Mouse (Mus musculus): ENCODE results near the gene Hmox1. TPM values are rescaled to one million over a fixed set of nuclear protein-coding genes. Genes with fewer than 3 reads are reported as not detected.
A peak's percentile ranks its signal among the peaks of the same experiment; 100 is the strongest.

The Hmox1 gene
- polyA plus RNA-seq, 1 experiment from 2014 or later = 80.3 TPM

DNA sequence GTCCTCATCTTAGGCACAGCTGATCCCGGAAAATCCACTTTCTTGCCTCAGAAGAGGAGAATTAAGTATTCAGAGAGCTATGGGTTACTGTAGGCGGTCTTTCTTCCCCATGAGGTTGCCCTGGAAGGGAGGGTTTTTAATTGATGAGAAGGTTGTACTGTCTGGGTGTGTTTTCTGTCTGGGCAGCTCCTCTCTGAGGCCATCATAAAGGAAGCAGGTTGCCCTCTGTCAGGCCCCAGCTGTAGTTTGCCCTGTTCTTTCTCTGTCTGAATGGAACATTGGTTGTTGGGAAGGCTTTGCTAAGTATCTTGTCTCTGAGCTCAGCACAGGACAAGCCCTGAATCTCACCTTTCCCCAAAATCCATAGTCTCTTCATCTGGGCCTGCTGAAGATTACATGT, 40.0 kb downstream of the Hmox1 start:
- Histone ChIP-seq H3K4me1 (replicated peaks; ENCODE audit: control insufficient read depth, insufficient read depth, low read length) (peaks cover 23% of the 10 kb centered on the region), H3K9me3 (ENCODE audit: control insufficient read depth, low read length) (no peaks in the 10 kb centered on the region), H3K27me3 (replicated peaks; ENCODE audit: control insufficient read depth, insufficient read depth, low read length) (no peaks in the 10 kb centered on the region), H3K4me2 (no peak overlapping the region), H3K4me3 (ENCODE audit: low read depth, low read length) (no peak overlapping the region), H3K27ac (ENCODE audit: low read depth, low read length) (no peak overlapping the region), H3K36me3 (ENCODE audit: control insufficient read depth, insufficient read depth, low read length) (peaks cover 12% of the 10 kb centered on the region), H3K9ac (ENCODE audit: low read depth, low read length) (no peak overlapping the region)
- no peak for DNase-seq (ENCODE audit: low spot score)
- no peak for ATAC-seq (replicated peaks; ENCODE audit: low FRiP score)
- WGBS = 91% methylated on average over 2 of the region's 2 CpGs

DNA sequence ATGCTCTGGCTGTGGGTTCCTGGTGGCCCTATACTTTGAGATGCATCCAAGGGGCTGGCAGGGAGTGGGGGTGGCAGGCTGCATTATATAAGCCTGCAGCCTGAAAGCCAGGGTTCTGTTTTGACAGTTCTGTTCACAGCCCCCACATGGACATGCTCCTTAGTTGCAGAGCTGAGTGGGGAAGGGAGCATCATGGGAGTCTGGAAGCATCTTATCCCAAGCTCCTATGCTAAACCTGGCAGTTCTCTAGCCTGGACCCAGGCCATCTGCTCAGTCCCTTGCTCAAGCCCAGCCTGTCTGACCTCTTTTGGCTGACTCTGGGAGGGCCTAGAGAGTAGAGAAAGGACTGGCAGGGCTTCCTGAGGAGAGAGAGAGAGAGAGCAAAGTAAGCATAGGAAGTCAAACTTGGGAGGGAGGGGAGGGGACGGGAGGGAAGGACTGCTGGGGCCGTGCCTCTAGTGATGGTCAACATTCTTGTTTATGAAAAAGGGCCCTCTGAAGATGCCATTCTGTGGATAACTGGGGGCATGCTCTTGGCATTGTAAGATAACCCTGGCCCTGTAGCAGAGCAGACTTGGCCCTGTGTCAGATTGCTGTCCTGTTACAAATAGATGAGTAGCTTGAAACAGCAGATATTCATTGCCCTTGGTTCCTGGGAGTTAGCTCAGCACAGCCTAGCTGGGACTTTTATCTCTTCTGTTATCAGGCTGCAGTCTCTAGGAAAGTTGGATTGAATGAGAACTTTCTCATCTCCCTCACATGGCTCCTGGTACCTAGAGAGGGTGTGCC, 41.4 kb downstream of the Hmox1 start:
- Histone ChIP-seq H3K27me3 (replicated peaks; ENCODE audit: control insufficient read depth, insufficient read depth, low read length) (no peaks in the 10 kb centered on the region), H3K36me3 (ENCODE audit: control insufficient read depth, insufficient read depth, low read length) (peaks cover 5% of the 10 kb centered on the region), H3K27ac (ENCODE audit: low read depth, low read length) (no peak overlapping the region), H3K4me3 (ENCODE audit: low read depth, low read length) (no peak overlapping the region), H3K4me1 (replicated peaks; ENCODE audit: control insufficient read depth, insufficient read depth, low read length) (peaks cover 23% of the 10 kb centered on the region), H3K9me3 (ENCODE audit: control insufficient read depth, low read length) (no peaks in the 10 kb centered on the region), H3K4me2 (no peak overlapping the region), H3K9ac (ENCODE audit: low read depth, low read length) (no peak overlapping the region)
- peak; percentile 19; the same call in 1 of the 2 replicates for ATAC-seq (replicated peaks; ENCODE audit: low FRiP score)
- no peak for DNase-seq (ENCODE audit: low spot score)
- WGBS = 31% methylated on average over 2 of the region's 2 CpGs

DNA sequence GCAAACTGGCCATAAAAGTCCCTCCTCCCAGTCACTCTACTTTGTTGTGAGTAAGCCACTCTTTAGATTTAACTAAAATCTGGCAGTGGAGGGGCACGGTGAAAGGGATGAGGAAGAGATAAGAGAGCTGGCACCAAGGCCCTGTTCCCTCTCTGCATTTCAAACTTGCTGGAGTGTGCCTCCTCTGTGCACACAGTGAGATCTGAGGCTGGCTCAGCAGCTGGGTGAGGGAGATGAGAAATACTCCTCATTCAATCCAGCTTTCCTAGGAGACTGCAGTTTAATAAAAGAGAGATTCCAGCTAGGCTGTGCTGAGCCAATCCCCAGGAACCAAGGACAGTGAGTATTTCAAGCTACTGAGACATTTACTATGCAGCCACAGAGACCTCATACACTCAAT, 42.3 kb downstream of the Hmox1 start:
- Histone ChIP-seq H3K4me3 (ENCODE audit: low read depth, low read length) (no peak overlapping the region), H3K36me3 (ENCODE audit: control insufficient read depth, insufficient read depth, low read length) (no peaks in the 10 kb centered on the region), H3K9ac (ENCODE audit: low read depth, low read length) (peak overlapping the region; percentile 9; the same call in 1 of the 2 replicates), H3K4me2 (no peak overlapping the region), H3K4me1 (replicated peaks; ENCODE audit: control insufficient read depth, insufficient read depth, low read length) (peaks cover 23% of the 10 kb centered on the region), H3K9me3 (ENCODE audit: control insufficient read depth, low read length) (no peaks in the 10 kb centered on the region), H3K27me3 (replicated peaks; ENCODE audit: control insufficient read depth, insufficient read depth, low read length) (no peaks in the 10 kb centered on the region), H3K27ac (ENCODE audit: low read depth, low read length) (no peak overlapping the region)
- ATAC-seq (replicated peaks; ENCODE audit: low FRiP score) (no peak), DNase-seq (ENCODE audit: low spot score) (no peak)
- WGBS = 17% methylated on average over 1 of the region's 1 CpGs

- ATAC-seq (replicated peaks; ENCODE audit: low FRiP score) = peak; percentile 65
- Histone ChIP-seq H3K4me1 (replicated peaks; ENCODE audit: control insufficient read depth, insufficient read depth, low read length) (peaks cover 23% of the 10 kb centered on the region), H3K9me3 (ENCODE audit: control insufficient read depth, low read length) (no peaks in the 10 kb centered on the region), H3K27me3 (replicated peaks; ENCODE audit: control insufficient read depth, insufficient read depth, low read length) (no peaks in the 10 kb centered on the region), H3K4me2 (no peak overlapping the region), H3K36me3 (ENCODE audit: control insufficient read depth, insufficient read depth, low read length) (no peaks in the 10 kb centered on the region), H3K27ac (ENCODE audit: low read depth, low read length) (no peak overlapping the region), H3K9ac (ENCODE audit: low read depth, low read length) (peak overlapping the region; percentile 9; the same call in 1 of the 2 replicates), H3K4me3 (ENCODE audit: low read depth, low read length) (no peak overlapping the region)
- no peak for DNase-seq (ENCODE audit: low spot score)
- WGBS = 55% methylated on average over 2 of the region's 2 CpGs
Measured at GRCm38 (mm10) chr8:75136256-75136655, 42.8 kb downstream of the Hmox1 start.

GRCm38 (mm10) chr8:75137536-75137935, 44.1 kb downstream of the Hmox1 start:
- Histone ChIP-seq H3K4me3 (ENCODE audit: low read depth, low read length) (no peak overlapping the region), H3K9me3 (ENCODE audit: control insufficient read depth, low read length) (no peaks in the 10 kb centered on the region), H3K27ac (ENCODE audit: low read depth, low read length) (no peak overlapping the region), H3K4me2 (no peak overlapping the region), H3K27me3 (replicated peaks; ENCODE audit: control insufficient read depth, insufficient read depth, low read length) (no peaks in the 10 kb centered on the region), H3K9ac (ENCODE audit: low read depth, low read length) (no peak overlapping the region), H3K36me3 (ENCODE audit: control insufficient read depth, insufficient read depth, low read length) (no peaks in the 10 kb centered on the region), H3K4me1 (replicated peaks; ENCODE audit: control insufficient read depth, insufficient read depth, low read length) (peaks cover 23% of the 10 kb centered on the region)
- no peak for DNase-seq (ENCODE audit: low spot score)
- no peak for ATAC-seq (replicated peaks; ENCODE audit: low FRiP score)
- WGBS = 72% methylated on average over 3 of the region's 3 CpGs

Other genes starting within 250 kb of the Hmox1 start
- gene Isx, start 220.4 kb upstream of the Hmox1 start, polyA plus RNA-seq (2014; fragmentation: Nextera tagmentation; extraction: Ambion mirVana) = 0.18 and 0.23 TPM in 2 replicates
- gene Hmgxb4, start 100.3 kb upstream of the Hmox1 start, polyA plus RNA-seq (2014; fragmentation: Nextera tagmentation; extraction: Ambion mirVana) = 29.8 and 32.4 TPM in 2 replicates
- gene Tom1, start 59.9 kb upstream of the Hmox1 start, polyA plus RNA-seq (2014; fragmentation: Nextera tagmentation; extraction: Ambion mirVana) = 22.2 and 24.6 TPM in 2 replicates
- gene Mcm5, start 15.9 kb downstream of the Hmox1 start, polyA plus RNA-seq (2014; fragmentation: Nextera tagmentation; extraction: Ambion mirVana) = 278 and 324 TPM in 2 replicates
- 0.05 TPM in 1 of 2 replicates, not detected in the other for gene Rasd2, start 120.3 kb downstream of the Hmox1 start, polyA plus RNA-seq (2014; fragmentation: Nextera tagmentation; extraction: Ambion mirVana)

Measured in liver, embryonic 11.5 days (tissue).